Mouse (Mus musculus) adrenal gland, postnatal 10 days (tissue): ENCODE data around the gene Smap2. TPM values are rescaled to one million over a fixed set of nuclear protein-coding genes. Genes with fewer than 3 reads are reported as not detected.

ENCODE experiments used
- microRNA-seq: library from miRNA; unstranded; fragments of <30 nt; microRNA quantifications from one replicate; pipeline ENCODE4 v1.2.0, GENCODE M21; 2021
- total RNA-seq, 2 experiments: library from RNA; stranded (reverse); gene quantifications; 2 replicates each; pipeline ENCODE4 v1.2.3; 2021

Gene Smap2
- total RNA-seq, 2 experiments from 2014 or later, result 34.1 to 34.4 TPM

Small RNA genes lying within 50 kb of the gene (microRNA-seq; reads per million reads assigned to microRNA genes)
- 1.4 reads per million for gene Mir7015

Other genes with a start within 250 kb of the Smap2 start
- 10 to 100 TPM; 44.4 to 70.7 TPM for gene Nfyc, start 185.7 kb downstream of the Smap2 start, total RNA-seq
- gene Rims3, start 162.4 kb downstream of the Smap2 start, total RNA-seq, result 1 to 10 TPM; 6.2 to 6.5 TPM
- gene Exo5, start 92.2 kb downstream of the Smap2 start, total RNA-seq, result 10 to 100 TPM in 1 of 2 experiments, 1 to 10 TPM in 1; 9.7 to 13.4 TPM
- 1 to 10 TPM; 3.5 to 3.6 TPM for gene Zfp69, start 65.5 kb downstream of the Smap2 start, total RNA-seq
- 1 to 10 TPM; 1.3 to 2.3 TPM for gene Col9a2, start 22.1 kb upstream of the Smap2 start, total RNA-seq
- gene Zmpste24, start 81.0 kb upstream of the Smap2 start, total RNA-seq, result 10 to 100 TPM; 30.8 to 31.1 TPM
- gene Tmco2, start 92.0 kb upstream of the Smap2 start, total RNA-seq, result not detected
- 10 to 100 TPM; 16.1 to 16.7 TPM for gene Rlf, start 197.8 kb upstream of the Smap2 start, total RNA-seq